Mouse (Mus musculus) MEL (cell line): ENCODE data around the gene Helz2.

Source experiments
- CTCF ChIP-seq, 3 experiments: IDR thresholded peaks in 2 of 3; conservative IDR thresholded peaks in 1 of 3; 2 replicates each; pipeline ENCODE4 v1.5.1; 2011 to 2012; ENCODE audit warnings: low read length in 3 of 3, low read depth in 2 of 3, mild to moderate bottlenecking in 2 of 3, improper control_type of control experiment in 1 of 3, inconsistent platforms in 1 of 3, mixed read lengths in 1 of 3, moderate library complexity in 1 of 3; ENCODE audit not compliant: control insufficient read depth in 1 of 3, insufficient read depth in 1 of 3, poor library complexity in 1 of 3, severe bottlenecking in 1 of 3
- GATA1 ChIP-seq: IDR thresholded peaks from 2 replicates; pipeline ENCODE4 v1.6.1; 2011; ENCODE audit warnings: low read depth, low read length, improper control_type of control experiment
- HCFC1 ChIP-seq: IDR thresholded peaks from 2 replicates; pipeline ENCODE4 v1.6.1; 2012; ENCODE audit warnings: low read depth, mild to moderate bottlenecking, inconsistent platforms, low read length, improper control_type of control experiment, moderate library complexity
- JUND ChIP-seq: IDR thresholded peaks from 2 replicates; pipeline ENCODE4 v1.6.1; 2011; ENCODE audit warnings: low read depth, mild to moderate bottlenecking, improper control_type of control experiment, low read length
- MYC ChIP-seq: IDR thresholded peaks from 2 replicates; pipeline ENCODE4 v1.6.1; 2011; ENCODE audit warnings: low read depth, mild to moderate bottlenecking, low read length, improper control_type of control experiment, moderate library complexity
- NELFE ChIP-seq: IDR thresholded peaks from 2 replicates; pipeline ENCODE4 v1.6.1; 2011; ENCODE audit warnings: low read depth, low read length, improper control_type of control experiment
- POLR2A ChIP-seq, 2 experiments: IDR thresholded peaks; 2 replicates each; pipeline ENCODE4 v1.6.1; 2011 to 2012; ENCODE audit warnings: low read length in 2 of 2, mild to moderate bottlenecking in 2 of 2, control low read depth in 1 of 2, improper control_type of control experiment in 1 of 2, low read depth in 1 of 2, moderate library complexity in 1 of 2; ENCODE audit not compliant: control insufficient read depth in 1 of 2, insufficient read depth in 1 of 2, poor library complexity in 1 of 2
- SIN3A ChIP-seq: IDR thresholded peaks from 2 replicates; pipeline ENCODE4 v1.6.1; 2012; ENCODE audit warnings: low read length, improper control_type of control experiment, inconsistent platforms
- SMC3 ChIP-seq: IDR thresholded peaks from 2 replicates; pipeline ENCODE4 v1.6.1; 2011; ENCODE audit warnings: low read depth, low read length, improper control_type of control experiment
- TAL1 ChIP-seq: IDR thresholded peaks from 2 replicates; pipeline ENCODE4 v1.6.1; 2012; ENCODE audit warnings: mild to moderate bottlenecking, inconsistent platforms, low read length, moderate library complexity, mixed read lengths
- ZC3H11A ChIP-seq: IDR thresholded peaks from 2 replicates; pipeline ENCODE4 v1.6.1; 2012; ENCODE audit warnings: low read depth, mild to moderate bottlenecking, inconsistent platforms, low read length, improper control_type of control experiment
- ZKSCAN1 ChIP-seq: IDR thresholded peaks from 2 replicates; pipeline ENCODE4 v1.6.1; 2012; ENCODE audit warnings: low read depth, mild to moderate bottlenecking, inconsistent platforms, low read length, improper control_type of control experiment, moderate library complexity
- ZMIZ1 ChIP-seq: IDR thresholded peaks from 2 replicates; pipeline ENCODE4 v1.6.1; 2012; ENCODE audit warnings: low read depth, mild to moderate bottlenecking, inconsistent platforms, low read length, improper control_type of control experiment, moderate library complexity

GRCm38 (mm10) chr2:181193044-181193443 is 48.8 kb downstream of the Helz2 start:
- TF ChIP-seq CTCF (IDR thresholded peaks at IDR 0.05 in 2 of 3, conservative IDR thresholded peaks at IDR 0.05 in 1 of 3; ENCODE audit: control insufficient read depth in 1 of 3, insufficient read depth in 1 of 3, low read depth in 2 of 3, low read length in 3 of 3, poor library complexity in 1 of 3, severe bottlenecking in 1 of 3), result no peak
- TF ChIP-seq ZC3H11A, result no peak
- no peak for TF ChIP-seq TAL1
- TF ChIP-seq GATA1, result no peak
- no peak for TF ChIP-seq MYC
- TF ChIP-seq POLR2A (IDR thresholded peaks at IDR 0.05; ENCODE audit: control insufficient read depth in 1 of 2, insufficient read depth in 1 of 2, low read depth in 1 of 2, low read length in 2 of 2, poor library complexity in 1 of 2), result no peak
- no peak for TF ChIP-seq SIN3A
- TF ChIP-seq JUND, result no peak
- no peak for TF ChIP-seq ZMIZ1
- no peak for TF ChIP-seq SMC3
- no peak for TF ChIP-seq ZKSCAN1
- no peak for TF ChIP-seq NELFE
- no peak for TF ChIP-seq HCFC1
